Mouse (Mus musculus) thymus, adult 2 months (tissue): ENCODE results near the gene Schip1. TPM values are rescaled to one million over a fixed set of nuclear protein-coding genes. Genes with fewer than 3 reads are reported as not detected.
A peak's percentile ranks its signal among the peaks of the same experiment; 100 is the strongest.

ENCODE experiments used
- DNase-seq: peaks from one replicate; pipeline ENCODE4 v3.0.0; 2021
- H3K27ac ChIP-seq: fragments of 200-500 bp; 2 replicates; pipeline ENCODE4 v1.5.1; 2012; ENCODE audit warnings: low read length, control low read depth; ENCODE audit not compliant: control insufficient read depth, insufficient read depth
- H3K27me3 ChIP-seq: fragments of 200-500 bp; 2 replicates; pipeline ENCODE4 v1.6.1; 2012; ENCODE audit warnings: mild to moderate bottlenecking, low read length, moderate library complexity, mixed read lengths; ENCODE audit not compliant: control insufficient read depth, insufficient read depth
- H3K36me3 ChIP-seq: fragments of 200-500 bp; 2 replicates; pipeline ENCODE4 v1.6.1; 2012; ENCODE audit warnings: mild to moderate bottlenecking, low read length, moderate library complexity; ENCODE audit not compliant: control insufficient read depth, insufficient read depth
- H3K4me1 ChIP-seq: fragments of 200-500 bp; replicated peaks from 2 replicates; pipeline ENCODE4 v1.6.1; 2012; ENCODE audit warnings: low read length; ENCODE audit not compliant: control insufficient read depth, insufficient read depth
- H3K4me3 ChIP-seq: fragments of 200-500 bp; 2 replicates; pipeline ENCODE4 v1.5.1; 2012; ENCODE audit warnings: mild to moderate bottlenecking, low read length, control low read depth, moderate library complexity; ENCODE audit not compliant: control insufficient read depth, insufficient read depth
- CTCF ChIP-seq: fragments of 200-500 bp; IDR thresholded peaks from 2 replicates; pipeline ENCODE4 v1.5.1; 2012; ENCODE audit warnings: mild to moderate bottlenecking, control low read depth, low read length, moderate library complexity, borderline replicate concordance; ENCODE audit not compliant: control insufficient read depth, poor library complexity, insufficient read depth; ENCODE audit errors: extremely low read depth
- POLR2A ChIP-seq: fragments of 200-500 bp; IDR thresholded peaks from 2 replicates; pipeline ENCODE4 v1.6.1; 2012; ENCODE audit warnings: mild to moderate bottlenecking, low read length, control low read depth, moderate library complexity; ENCODE audit not compliant: control insufficient read depth, poor library complexity, insufficient read depth; ENCODE audit errors: extremely low read depth
- whole genome bisulfite sequencing: fragments of 180-500 bp; shearing (Covaris S2); methylation state at CpG from one replicate; pipeline ENCODE4 v1.1.7; 2018; 5-methylcytosine and 5-hydroxymethylcytosine counted together
- polyA plus RNA-seq: library from polyadenylated mRNA; depleted of rRNA; stranded (reverse); fragments of >200 nt; gene quantifications from 2 replicates; pipeline ENCODE4 v1.2.3, GENCODE M21; 2012

Schip1 gene
- polyA plus RNA-seq, 1 experiment, result 3.2 TPM

DNA sequence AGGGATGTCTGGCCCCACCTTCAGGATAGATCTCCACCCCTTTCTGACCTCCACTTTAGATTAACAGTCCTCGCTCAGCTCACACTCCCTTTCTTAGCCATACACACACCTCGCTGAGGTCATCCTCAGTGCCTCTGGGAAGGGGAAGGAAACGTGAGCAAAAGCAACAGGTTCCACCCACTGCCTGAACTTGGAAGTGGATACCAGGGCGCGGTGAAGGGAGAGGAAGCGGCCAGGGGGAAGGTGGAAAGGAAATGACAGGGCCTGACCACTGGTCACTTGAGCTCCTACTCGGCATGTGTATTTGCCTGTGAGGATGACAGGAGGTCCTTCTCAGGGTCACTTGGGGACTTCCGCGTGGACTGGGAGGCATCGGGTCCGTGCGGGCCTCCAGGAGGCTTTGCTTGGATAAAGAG, 428.6 kb downstream of the Schip1 start:
- WGBS, result 4% methylated on average over 12 of the region's 12 CpGs
- Histone ChIP-seq H3K27ac (no peak overlapping the region), H3K36me3 (no peaks in the 10 kb centered on the region), H3K4me3 (peak overlapping the region; percentile 28), H3K27me3 (peaks cover 8% of the 10 kb centered on the region; the same call in 1 of the 2 replicates), H3K4me1 (no peaks in the 10 kb centered on the region; the same call in 1 of the 2 replicates)
- DNase-seq, result no peak
- no peak for TF ChIP-seq CTCF
- no peak for TF ChIP-seq POLR2A

DNA sequence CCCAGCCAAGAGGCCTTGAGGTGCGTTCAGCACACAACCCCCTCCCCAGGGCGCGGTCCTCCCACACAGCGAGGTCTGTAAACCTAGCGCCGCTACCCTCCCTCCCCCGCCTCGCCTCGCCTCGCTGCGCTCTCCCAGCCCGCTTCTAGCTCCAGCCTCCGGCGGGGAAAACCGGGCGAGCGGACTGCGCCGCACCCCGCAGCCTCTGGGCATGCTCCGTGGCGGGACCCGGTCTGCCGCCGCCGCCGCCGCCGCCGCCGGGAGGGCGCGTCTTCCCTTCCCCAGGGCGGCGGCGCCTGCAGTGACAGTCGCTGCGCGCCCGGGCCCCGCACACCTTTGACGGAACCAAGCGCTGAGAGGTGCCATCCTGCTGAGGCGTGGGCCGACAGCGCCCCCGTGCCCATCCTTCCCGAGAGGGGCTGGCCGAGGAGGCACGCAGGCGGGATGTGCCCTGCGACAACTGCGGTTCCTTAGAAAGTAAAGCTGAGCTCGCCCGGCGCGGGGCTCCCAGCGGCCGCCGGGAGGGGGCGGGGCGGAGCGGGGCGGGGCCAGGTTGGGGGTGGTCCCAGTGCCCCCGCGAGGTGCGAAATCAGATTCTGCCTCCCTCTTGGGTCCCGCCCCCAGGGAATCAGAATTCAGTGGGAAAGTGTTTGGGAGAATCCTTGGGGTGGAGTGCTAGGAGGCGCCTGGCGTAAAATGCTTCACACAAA, 429.1 kb downstream of the Schip1 start:
- TF ChIP-seq POLR2A, result no peak
- TF ChIP-seq CTCF, result no peak
- DNase-seq, result peak; percentile 23
- Histone ChIP-seq H3K36me3 (no peaks in the 10 kb centered on the region), H3K27me3 (peaks cover 8% of the 10 kb centered on the region; the same call in 1 of the 2 replicates), H3K4me3 (peak overlapping the region; percentile 28), H3K27ac (no peak overlapping the region), H3K4me1 (no peaks in the 10 kb centered on the region; the same call in 1 of the 2 replicates)
- WGBS, result 1% methylated on average over 68 of the region's 70 CpGs

DNA sequence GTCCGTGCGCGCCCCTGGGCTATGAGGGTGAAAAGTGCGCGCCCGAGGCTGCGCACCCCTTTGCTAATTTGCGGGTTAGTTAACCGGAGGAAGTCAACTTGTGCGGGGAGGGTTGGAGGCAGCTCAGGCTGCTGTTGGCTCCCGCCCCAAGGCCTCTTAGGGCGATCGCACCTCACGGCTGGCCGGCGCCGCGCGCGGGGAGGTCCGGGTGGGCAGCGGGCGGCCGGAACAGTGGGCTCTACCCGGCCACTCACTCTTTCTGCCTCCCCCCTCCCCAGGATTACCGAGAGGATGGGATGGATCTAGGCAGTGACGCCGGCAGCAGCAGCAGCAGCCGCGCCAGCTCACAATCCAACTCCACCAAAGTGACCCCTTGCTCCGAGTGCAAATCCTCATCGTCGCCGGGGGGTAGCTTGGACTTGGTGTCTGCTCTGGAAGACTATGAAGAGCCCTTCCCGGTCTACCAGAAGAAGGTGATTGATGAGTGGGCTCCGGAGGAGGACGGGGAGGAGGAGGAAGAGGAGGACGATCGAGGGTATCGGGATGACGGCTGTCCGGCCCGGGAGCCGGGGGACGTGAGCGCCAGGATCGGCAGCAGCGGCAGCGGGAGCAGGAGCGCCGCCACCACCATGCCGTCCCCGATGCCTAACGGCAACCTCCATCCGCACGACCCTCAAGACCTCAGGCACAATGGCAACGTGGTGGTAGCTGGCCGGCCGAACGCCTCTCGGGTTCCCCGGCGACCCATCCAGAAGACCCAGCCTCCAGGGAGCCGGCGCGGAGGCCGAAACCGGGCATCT, 429.9 kb downstream of the Schip1 start:
- Histone ChIP-seq H3K4me3 (peak overlapping the region; percentile 3), H3K27ac (no peak overlapping the region), H3K27me3 (peaks cover 8% of the 10 kb centered on the region; the same call in 1 of the 2 replicates), H3K4me1 (no peaks in the 10 kb centered on the region; the same call in 1 of the 2 replicates), H3K36me3 (no peaks in the 10 kb centered on the region)
- TF ChIP-seq CTCF (no peak), POLR2A (no peak)
- no peak for DNase-seq
- WGBS, result 2% methylated on average over 68 of the region's 68 CpGs

DNA sequence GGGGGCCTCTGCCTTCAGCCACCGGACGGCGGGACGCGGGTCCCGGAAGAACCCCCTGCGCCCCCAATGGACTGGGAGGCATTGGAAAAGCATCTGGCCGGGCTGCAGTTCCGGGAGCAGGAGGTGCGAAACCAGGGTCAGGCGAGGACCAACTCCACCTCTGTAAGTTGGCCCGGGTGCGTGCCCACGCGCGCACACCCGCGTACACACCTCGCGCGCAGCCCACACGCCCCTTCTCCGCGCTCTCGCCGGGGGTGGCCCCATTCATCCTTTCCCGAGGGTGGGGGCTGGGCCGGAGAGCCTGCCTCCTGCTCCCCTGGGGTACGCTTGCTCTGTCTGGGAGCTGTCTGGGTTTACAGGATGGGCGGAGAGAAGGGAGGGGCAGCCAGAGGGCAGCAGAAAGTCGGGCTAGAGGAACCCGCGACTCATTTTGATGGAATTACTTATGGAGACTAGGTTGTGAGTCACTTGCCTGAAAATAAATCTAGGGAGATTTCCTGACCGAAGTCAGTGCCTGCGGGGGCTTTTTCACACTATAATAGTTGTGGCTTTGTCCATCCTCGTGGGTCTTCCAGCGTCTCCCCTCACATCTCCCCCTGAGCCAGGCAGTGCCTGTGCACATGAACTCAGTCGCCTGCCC, 430.6 kb downstream of the Schip1 start:
- DNase-seq, result no peak
- H3K27me3 ChIP-seq, result peaks cover 8% of the 10 kb centered on the region; the same call in 1 of the 2 replicates
- no peak for TF ChIP-seq POLR2A
- TF ChIP-seq CTCF, result no peak
- H3K4me1 ChIP-seq, result no peaks in the 10 kb centered on the region; the same call in 1 of the 2 replicates
- 3% methylated on average over 38 of the region's 38 CpGs for WGBS
- peak overlapping the region; percentile 3 for H3K4me3 ChIP-seq
- H3K27ac ChIP-seq, result no peak overlapping the region
- H3K36me3 ChIP-seq, result no peaks in the 10 kb centered on the region

DNA sequence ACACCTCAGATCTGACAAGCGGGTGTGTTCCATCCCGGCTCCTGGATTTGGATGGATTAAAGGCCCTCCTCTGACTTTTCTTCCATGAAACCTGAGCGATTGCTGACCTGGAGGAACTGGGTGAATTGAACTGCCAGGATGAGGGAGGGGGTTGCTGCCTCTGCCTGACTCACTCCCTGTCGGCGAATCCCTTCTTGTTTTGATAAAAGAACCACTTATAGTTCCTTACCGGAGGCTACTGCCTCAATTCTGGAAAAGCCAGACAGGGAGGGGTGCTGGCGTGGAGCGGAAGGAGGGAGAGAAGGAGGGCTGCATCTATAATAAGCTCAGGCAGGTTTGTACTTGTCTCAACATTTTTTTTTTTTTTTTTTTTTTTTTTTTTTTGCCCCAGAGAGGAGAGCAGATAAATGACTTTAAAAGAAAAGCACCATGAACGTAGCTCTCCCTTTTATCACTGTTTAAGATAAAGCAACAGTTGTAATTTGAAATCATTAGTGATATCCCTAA, 431.2 kb downstream of the Schip1 start:
- no peak overlapping the region for H3K27ac ChIP-seq
- peaks cover 8% of the 10 kb centered on the region; the same call in 1 of the 2 replicates for H3K27me3 ChIP-seq
- no peak for DNase-seq
- H3K4me1 ChIP-seq, result no peaks in the 10 kb centered on the region; the same call in 1 of the 2 replicates
- no peak overlapping the region for H3K4me3 ChIP-seq
- no peaks in the 10 kb centered on the region for H3K36me3 ChIP-seq
- TF ChIP-seq CTCF (no peak), POLR2A (no peak)
- WGBS, result 45% methylated on average over 9 of the region's 9 CpGs

DNA sequence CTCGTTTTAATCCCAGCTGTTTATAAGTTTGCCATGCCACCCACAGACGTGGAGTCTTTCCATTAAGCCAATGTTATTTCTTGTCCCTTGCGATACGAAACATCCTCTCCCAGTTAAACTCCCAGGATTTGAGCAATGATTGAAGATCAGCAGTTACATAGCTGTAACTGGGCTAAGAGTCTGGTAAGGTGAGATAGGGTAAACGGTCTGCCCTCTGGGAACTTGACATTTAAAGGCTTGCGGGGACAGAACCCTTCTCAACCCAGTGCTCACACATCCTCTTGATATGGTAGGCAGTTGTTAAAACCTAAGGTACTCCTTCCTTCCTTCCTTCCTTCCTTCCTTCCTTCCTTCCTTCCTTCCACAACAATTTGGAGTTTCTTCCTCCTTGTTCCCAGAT, 431.9 kb downstream of the Schip1 start:
- TF ChIP-seq CTCF (no peak), POLR2A (no peak)
- H3K36me3 ChIP-seq, result no peaks in the 10 kb centered on the region
- no peak overlapping the region for H3K27ac ChIP-seq
- DNase-seq, result no peak
- peaks cover 8% of the 10 kb centered on the region; the same call in 1 of the 2 replicates for H3K27me3 ChIP-seq
- H3K4me3 ChIP-seq, result no peak overlapping the region
- H3K4me1 ChIP-seq, result no peaks in the 10 kb centered on the region; the same call in 1 of the 2 replicates
- 86% methylated on average over 6 of the region's 6 CpGs for WGBS
